Mouse (Mus musculus) lung, postnatal 0 days (tissue): ENCODE measurements around the gene Gm30191. TPM values are rescaled to one million over a fixed set of nuclear protein-coding genes. Genes with fewer than 3 reads are reported as not detected.

Experiments used
- ATAC-seq: fragments of 200-750 bp; cut with Nextera tagmentation; 2 replicates; pipeline ENCODE4 v1.8.0; 2017; ENCODE audit warnings: moderate library complexity
- DNase-seq: peaks from one replicate; pipeline ENCODE4 v3.0.0-alpha.2; 2016; ENCODE audit warnings: low spot score
- H3K27ac ChIP-seq: fragments of 300-500 bp; sonication (generic); 2 replicates; pipeline ENCODE4 v1.5.1; 2014; ENCODE audit warnings: antibody characterized with exemption, mild to moderate bottlenecking, low read length, mixed read lengths
- H3K27me3 ChIP-seq: fragments of 300-500 bp; sonication (generic); replicated peaks from 2 replicates; pipeline ENCODE4 v1.6.1; 2014; ENCODE audit warnings: low read length, mixed read lengths; ENCODE audit not compliant: insufficient read depth
- H3K36me3 ChIP-seq: fragments of 300-500 bp; sonication (generic); 2 replicates; pipeline ENCODE4 v1.6.1; 2014; ENCODE audit warnings: low read length, mixed read lengths; ENCODE audit not compliant: insufficient read depth
- H3K4me1 ChIP-seq: fragments of 300-500 bp; sonication (generic); 2 replicates; pipeline ENCODE4 v1.6.1; 2014; ENCODE audit warnings: antibody characterized with exemption, low read depth, low read length, mixed read lengths; ENCODE audit not compliant: insufficient read depth
- H3K4me2 ChIP-seq: fragments of 300-500 bp; sonication (generic); replicated peaks from 2 replicates; pipeline ENCODE4 v1.6.1; 2014; ENCODE audit warnings: low read depth, mild to moderate bottlenecking, low read length, moderate library complexity, mixed read lengths
- H3K4me3 ChIP-seq: fragments of 300-500 bp; sonication (generic); 2 replicates; pipeline ENCODE4 v1.5.1; 2014; ENCODE audit warnings: low read depth, low read length
- H3K9ac ChIP-seq: fragments of 300-500 bp; sonication (generic); replicated peaks from 2 replicates; pipeline ENCODE4 v1.6.1; 2014; ENCODE audit warnings: low read depth, mild to moderate bottlenecking
- H3K9me3 ChIP-seq: fragments of 300-500 bp; sonication (generic); 2 replicates; pipeline ENCODE4 v1.6.1; 2016; ENCODE audit warnings: low read length, mixed read lengths
- CTCF ChIP-seq: IDR thresholded peaks from 2 replicates; pipeline ENCODE4 v1.5.1; 2016; ENCODE audit warnings: antibody characterized with exemption, mild to moderate bottlenecking
- EP300 ChIP-seq: IDR thresholded peaks from 2 replicates; pipeline ENCODE4 v1.6.1; 2016; ENCODE audit warnings: antibody characterized with exemption, mild to moderate bottlenecking, control low read depth
- WGBS: fragments of 180-500 bp; shearing (Covaris S2); extraction: QIAGEN DNeasy Blood & Tissue Kit; methylation state at CpG from one replicate; pipeline ENCODE4 v1.1.7; 2014; 5-methylcytosine and 5-hydroxymethylcytosine counted together
- polyA plus RNA-seq: library from polyadenylated mRNA; unstranded; fragments of >200 nt; fragmentation: Nextera tagmentation; extraction: Ambion mirVana; gene quantifications from 2 replicates; pipeline ENCODE4 v1.2.1, GENCODE M21; 2015

The Gm30191 gene
- polyA plus RNA-seq = not detected in 2 replicates

DNA sequence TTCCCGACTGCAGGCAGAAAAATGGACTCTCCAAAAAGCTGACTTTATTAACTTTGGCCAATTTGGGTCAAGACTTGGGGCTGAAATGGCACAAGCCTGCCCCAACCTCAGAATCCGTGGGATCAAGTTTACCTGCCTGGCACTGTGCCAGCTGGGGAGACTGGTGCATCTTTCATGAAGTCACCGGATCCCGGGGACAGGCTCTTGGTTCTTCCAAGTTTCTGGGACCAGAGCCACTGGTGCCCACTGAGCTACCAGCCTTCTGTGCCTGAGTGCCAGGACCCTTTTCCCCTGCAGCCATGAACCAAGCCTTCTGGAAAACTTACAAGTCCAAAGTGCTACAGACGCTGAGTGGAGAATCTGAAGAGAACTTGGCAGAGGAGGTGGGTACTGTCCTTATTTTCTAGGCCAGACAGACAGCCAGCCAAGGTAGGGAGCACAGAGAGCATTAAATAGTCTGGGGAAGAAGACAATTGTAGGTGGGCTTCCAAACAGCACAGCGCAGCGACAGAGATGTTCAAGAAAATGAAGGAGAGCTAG lies at the start of gene Gm30191:
Gene Gm30191 (plus strand): TSS at position 217 of the 540 bp plus-strand sequence.
- TF ChIP-seq EP300 (no peak), CTCF (no peak)
- Histone ChIP-seq H3K27me3 (peaks cover 13% of the 10 kb centered on the region), H3K4me2 (peak within 1 kb of the TSS; percentile 96), H3K9me3 (no peaks in the 10 kb centered on the region), H3K27ac (no peak within 1 kb of the TSS), H3K4me3 (no peak within 1 kb of the TSS), H3K9ac (no peak within 1 kb of the TSS), H3K4me1 (peaks cover 15% of the 10 kb centered on the region; the same call in 1 of the 2 replicates), H3K36me3 (no peaks in the 10 kb centered on the region)
- WGBS = 72% methylated on average over 7 of the region's 7 CpGs
- ATAC-seq = no peak
- DNase-seq = no peak

DNA sequence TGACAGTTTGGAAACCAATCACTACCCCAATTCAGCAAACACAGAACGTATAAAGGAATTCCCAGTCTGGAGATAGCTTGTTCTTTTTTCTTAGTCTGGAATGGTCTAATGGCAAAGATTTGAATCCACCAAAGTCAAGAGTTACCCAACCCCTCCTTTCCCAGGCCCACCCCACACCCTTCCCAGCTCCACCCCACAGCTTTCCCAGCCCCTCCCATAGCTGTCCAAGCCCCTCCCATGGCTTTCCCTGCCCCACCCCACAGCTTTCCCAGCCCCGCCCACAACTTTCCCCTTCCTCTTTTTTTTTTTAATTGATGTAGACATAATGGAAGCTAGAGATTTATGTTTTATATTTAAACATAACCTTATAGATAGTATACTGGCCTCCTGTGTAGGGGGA lies 47.4 kb upstream of the Gm30191 start:
- H3K4me1 ChIP-seq = no peaks in the 10 kb centered on the region
- H3K27ac ChIP-seq = no peak overlapping the region
- no peak overlapping the region for H3K4me2 ChIP-seq
- no peak overlapping the region for H3K4me3 ChIP-seq
- WGBS = 76% methylated on average over 2 of the region's 2 CpGs
- no peaks in the 10 kb centered on the region for H3K36me3 ChIP-seq
- no peaks in the 10 kb centered on the region for H3K27me3 ChIP-seq
- DNase-seq (no peak), ATAC-seq (no peak)
- no peak for TF ChIP-seq EP300
- no peak overlapping the region for H3K9ac ChIP-seq
- no peaks in the 10 kb centered on the region for H3K9me3 ChIP-seq

DNA sequence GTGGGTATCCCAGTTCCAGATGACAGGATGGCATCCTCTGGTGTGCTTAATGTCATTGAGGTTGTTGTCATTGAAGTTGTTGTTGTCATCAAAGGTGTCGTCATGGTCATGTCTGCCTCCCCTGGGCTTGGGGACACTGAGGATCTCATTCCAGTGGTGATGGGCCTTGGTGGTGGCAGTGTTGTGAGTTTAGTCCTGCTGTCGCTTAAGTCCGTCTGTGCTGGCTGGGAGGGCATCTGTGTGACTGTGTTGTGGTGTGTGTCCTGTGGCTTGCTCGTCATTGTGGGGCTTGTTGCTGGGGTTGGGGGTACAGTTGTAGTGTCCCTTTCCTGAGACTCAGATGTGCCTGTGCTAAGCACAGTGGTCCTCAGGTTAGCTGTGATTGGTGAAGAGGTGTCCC lies 43.8 kb upstream of the Gm30191 start, which contains the start of gene Gm7534:
Gene Gm7534 (minus strand): TSS at position 101 of the 400 bp plus-strand sequence.
- Histone ChIP-seq H3K4me2 (no peak within 1 kb of the TSS), H3K27me3 (no peaks in the 10 kb centered on the region), H3K4me3 (no peak within 1 kb of the TSS), H3K36me3 (no peaks in the 10 kb centered on the region), H3K9ac (no peak within 1 kb of the TSS), H3K4me1 (no peaks in the 10 kb centered on the region), H3K27ac (no peak within 1 kb of the TSS), H3K9me3 (no peaks in the 10 kb centered on the region)
- ATAC-seq = no peak
- WGBS = 87% methylated on average over 4 of the region's 4 CpGs
- TF ChIP-seq CTCF (no peak), EP300 (no peak)
- no peak for DNase-seq

DNA sequence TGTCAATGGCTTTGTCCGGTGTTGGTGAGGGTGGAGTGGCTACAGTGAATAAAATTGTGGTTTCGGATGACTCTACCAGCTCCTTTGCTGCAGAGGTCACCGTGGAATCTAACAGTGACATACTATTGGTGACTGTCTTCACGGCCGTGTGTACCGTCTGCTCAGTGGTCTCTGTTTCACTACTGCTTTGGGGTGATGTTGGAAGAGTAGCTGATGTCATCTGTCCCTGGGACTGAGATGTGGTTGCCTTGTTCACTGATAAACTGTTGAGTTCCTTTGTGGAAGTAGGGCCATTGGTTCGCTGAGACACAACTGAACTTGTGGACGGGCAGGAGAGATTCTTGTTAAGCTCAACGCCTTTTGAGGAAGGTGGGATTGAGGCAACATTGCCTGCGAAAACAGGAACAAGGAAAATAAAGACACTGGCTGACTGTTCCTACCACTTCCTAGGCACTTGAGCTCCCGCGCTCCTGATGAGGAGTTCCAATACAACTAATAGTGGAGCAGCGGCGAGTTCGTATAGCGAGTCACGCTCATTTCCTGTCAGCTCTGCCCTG lies 43.3 kb upstream of the Gm30191 start:
- no peaks in the 10 kb centered on the region for H3K27me3 ChIP-seq
- no peak for TF ChIP-seq CTCF
- no peak for TF ChIP-seq EP300
- ATAC-seq (no peak), DNase-seq (no peak)
- 75% methylated on average over 17 of the region's 17 CpGs for WGBS
- no peaks in the 10 kb centered on the region for H3K4me1 ChIP-seq
- no peak overlapping the region for H3K4me3 ChIP-seq
- no peaks in the 10 kb centered on the region for H3K9me3 ChIP-seq
- H3K4me2 ChIP-seq = no peak overlapping the region
- no peak overlapping the region for H3K27ac ChIP-seq
- no peaks in the 10 kb centered on the region for H3K36me3 ChIP-seq
- H3K9ac ChIP-seq = no peak overlapping the region

DNA sequence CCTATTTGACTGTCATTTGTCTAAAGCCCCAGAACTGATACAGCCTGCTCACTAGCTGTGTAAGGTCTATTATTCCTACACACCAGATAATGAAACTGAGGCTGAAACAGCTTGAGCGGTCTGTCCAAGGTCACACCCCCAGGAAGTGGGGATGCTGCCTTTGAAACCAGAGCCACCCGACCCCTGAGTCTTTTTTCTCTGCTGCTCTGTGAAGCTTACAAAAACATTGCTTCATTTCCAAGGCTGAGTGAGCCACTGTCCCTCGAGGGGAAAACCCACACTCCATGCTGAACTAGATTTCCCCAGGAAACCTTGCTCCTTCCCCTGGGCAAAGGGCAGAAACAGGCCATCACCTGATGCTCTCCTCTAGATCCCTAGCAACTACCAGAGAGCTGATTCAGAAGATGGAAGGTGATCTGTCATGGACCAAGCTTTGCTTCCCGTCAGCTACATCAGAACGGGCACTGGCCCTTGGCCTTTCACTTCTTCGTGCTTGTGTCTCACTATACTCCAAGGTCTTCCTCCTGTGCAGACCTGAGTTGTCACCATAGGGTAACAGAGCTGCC lies 40.2 kb upstream of the Gm30191 start:
- Histone ChIP-seq H3K4me1 (no peaks in the 10 kb centered on the region), H3K27me3 (no peaks in the 10 kb centered on the region), H3K27ac (no peak overlapping the region), H3K9ac (no peak overlapping the region), H3K9me3 (no peaks in the 10 kb centered on the region), H3K4me2 (no peak overlapping the region), H3K36me3 (no peaks in the 10 kb centered on the region), H3K4me3 (no peak overlapping the region)
- ATAC-seq = no peak
- TF ChIP-seq CTCF = no peak
- TF ChIP-seq EP300 = no peak
- no peak for DNase-seq
- 55% methylated on average over 6 of the region's 6 CpGs for WGBS

DNA sequence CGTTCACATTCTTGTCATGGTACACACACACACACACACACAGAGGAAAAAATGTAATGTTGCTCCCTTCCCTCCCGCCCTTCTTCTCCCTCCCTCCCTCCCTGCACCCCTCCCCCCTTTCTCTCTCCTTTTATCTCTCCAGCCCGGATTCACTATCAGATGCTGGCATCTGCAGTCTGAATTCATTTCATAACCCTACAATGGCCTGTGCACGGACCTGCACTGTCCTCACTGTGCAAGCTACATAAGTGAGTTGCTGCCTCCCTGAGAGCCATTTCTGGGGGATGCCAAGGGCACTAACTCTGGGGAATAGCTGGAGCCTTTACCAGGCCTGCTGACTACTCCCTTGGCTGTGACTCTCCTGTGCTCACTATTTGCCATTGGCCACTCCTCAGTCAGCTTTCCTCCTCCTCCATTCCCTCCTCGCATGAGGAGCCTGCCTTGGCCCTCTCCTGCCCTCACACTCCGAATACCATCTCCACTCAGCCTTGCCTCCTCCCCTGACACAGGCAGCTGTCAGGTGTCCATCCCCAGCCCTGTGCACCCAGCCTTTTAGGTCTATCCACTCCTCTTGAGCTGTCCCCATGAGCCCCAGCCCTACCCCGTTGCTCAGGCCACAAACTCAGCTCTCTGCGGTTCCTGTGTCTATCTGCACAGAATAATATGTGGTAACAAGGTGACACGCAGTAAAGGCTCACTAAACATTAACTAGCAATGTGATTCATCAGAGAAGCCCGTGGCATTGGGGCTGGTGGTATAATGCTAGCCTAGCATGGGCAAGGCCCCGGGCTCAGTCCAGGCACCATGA lies 23.7 kb upstream of the Gm30191 start:
- H3K4me2 ChIP-seq = no peak overlapping the region
- 41% methylated on average over 11 of the region's 11 CpGs for WGBS
- no peaks in the 10 kb centered on the region for H3K27me3 ChIP-seq
- ATAC-seq = no peak
- no peaks in the 10 kb centered on the region for H3K4me1 ChIP-seq
- no peak overlapping the region for H3K4me3 ChIP-seq
- no peak for DNase-seq
- H3K27ac ChIP-seq = no peak overlapping the region
- no peaks in the 10 kb centered on the region for H3K36me3 ChIP-seq
- H3K9ac ChIP-seq = no peak overlapping the region
- H3K9me3 ChIP-seq = no peaks in the 10 kb centered on the region
- TF ChIP-seq CTCF (no peak), EP300 (no peak)
